Mouse (Mus musculus): ENCODE measurements around the gene Fer. TPM values are rescaled to one million over a fixed set of nuclear protein-coding genes. Genes with fewer than 3 reads are reported as not detected.
A peak's percentile ranks its signal among the peaks of the same experiment; 100 is the strongest.
"Not testable (repeated sequence)": the region's sequence is repeated elsewhere in the genome, so short reads cannot be mapped to it uniquely, and the experiment has no call there.

Gene Fer
- polyA plus RNA-seq, 1 experiment from 2014 or later = 38.3 TPM

DNA sequence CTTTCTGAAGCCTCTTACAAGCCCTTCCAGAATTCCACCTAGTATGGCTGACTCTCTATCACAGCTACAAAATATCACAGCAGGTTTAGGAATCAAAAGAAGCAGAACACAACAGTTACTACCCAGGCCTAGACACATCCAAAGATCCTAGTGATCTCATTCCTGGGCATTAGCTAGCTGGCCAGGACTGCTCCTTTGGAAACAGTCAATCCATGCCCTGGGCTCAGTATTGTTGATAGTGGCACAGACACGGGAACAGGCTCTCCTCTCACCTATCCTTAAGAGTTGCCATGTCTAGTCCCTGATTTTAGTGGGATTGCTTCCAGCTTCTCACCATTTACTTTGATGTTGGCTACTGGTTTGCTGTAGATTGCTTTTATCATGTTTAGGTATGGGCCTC lies 20.6 kb upstream of the Fer start:
- no peaks in the 10 kb centered on the region for H3K36me3 ChIP-seq (replicated peaks)
- no peak overlapping the region for H3K4me2 ChIP-seq
- no peak overlapping the region for H3K27ac ChIP-seq
- WGBS = 91% methylated on average over 1 of the region's 1 CpGs
- no peak for ATAC-seq (replicated peaks)
- H3K27me3 ChIP-seq (replicated peaks) = no peaks in the 10 kb centered on the region
- no peak overlapping the region for H3K9ac ChIP-seq
- no peaks in the 10 kb centered on the region for H3K4me1 ChIP-seq
- H3K9me3 ChIP-seq = no peaks in the 10 kb centered on the region
- H3K4me3 ChIP-seq = no peak overlapping the region

DNA sequence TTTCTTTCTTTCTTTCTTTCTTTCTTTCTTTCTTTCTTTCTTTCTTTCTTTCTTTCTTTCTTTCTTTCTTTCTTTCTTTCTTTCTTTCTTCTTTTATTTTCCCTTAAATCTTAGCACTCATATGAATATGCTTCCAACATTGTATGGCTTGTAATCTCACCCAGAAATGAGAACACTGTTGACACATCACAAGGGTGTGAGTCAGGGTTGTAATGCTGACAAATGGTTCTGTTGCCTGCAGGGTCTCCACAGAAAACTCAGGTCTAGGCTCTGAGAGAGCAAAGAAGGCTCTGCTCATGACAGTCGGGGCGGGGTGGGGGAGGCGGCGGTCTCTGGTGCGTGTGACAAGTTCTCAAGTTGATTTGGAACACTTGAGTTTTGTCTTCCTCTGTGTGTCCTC lies 17.9 kb upstream of the Fer start:
- 80% methylated on average over 5 of the region's 5 CpGs for WGBS
- Histone ChIP-seq H3K27me3 (replicated peaks) (no peaks in the 10 kb centered on the region), H3K4me3 (no peak overlapping the region), H3K9me3 (no peaks in the 10 kb centered on the region), H3K27ac (no peak overlapping the region), H3K9ac (no peak overlapping the region), H3K4me1 (peaks cover 6% of the 10 kb centered on the region), H3K36me3 (replicated peaks) (no peaks in the 10 kb centered on the region), H3K4me2 (no peak overlapping the region)
- no peak for ATAC-seq (replicated peaks)

- not testable (repeated sequence) for H3K4me1 ChIP-seq; H3K9ac ChIP-seq; H3K4me2 ChIP-seq; H3K27ac ChIP-seq; ATAC-seq (replicated peaks); H3K9me3 ChIP-seq; H3K27me3 ChIP-seq (replicated peaks); H3K4me3 ChIP-seq; H3K36me3 ChIP-seq (replicated peaks)
- 96% methylated on average over 3 of the region's 3 CpGs for WGBS
Measured at GRCm38 (mm10) chr17:63845766-63846165, 17.1 kb upstream of the Fer start.

DNA sequence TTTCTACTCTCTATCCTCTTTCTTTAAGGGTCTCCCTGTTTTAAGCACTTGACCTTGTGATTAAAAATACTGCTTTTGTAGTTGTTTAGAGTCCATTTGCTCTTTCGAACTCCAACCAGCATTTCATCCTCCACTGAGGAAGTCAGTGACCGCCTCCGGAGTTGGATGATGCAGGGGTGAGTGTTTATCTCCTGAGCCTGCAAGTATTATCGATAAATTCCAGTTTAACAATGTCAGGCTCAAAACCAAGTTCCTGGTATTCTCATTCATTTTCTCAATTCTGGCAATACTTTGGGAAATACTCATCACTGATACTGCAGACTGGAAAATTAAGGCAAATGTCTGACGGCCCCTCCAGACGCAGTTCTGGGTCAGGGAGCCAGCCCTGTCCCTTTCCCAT lies 13.7 kb upstream of the Fer start:
- Histone ChIP-seq H3K9ac (peak overlapping the region; percentile 61), H3K9me3 (no peaks in the 10 kb centered on the region), H3K4me3 (peak overlapping the region; percentile 60), H3K27ac (peak overlapping the region; percentile 66), H3K4me2 (peak overlapping the region; percentile 56), H3K27me3 (replicated peaks) (no peaks in the 10 kb centered on the region), H3K36me3 (replicated peaks) (no peaks in the 10 kb centered on the region), H3K4me1 (peaks cover 6% of the 10 kb centered on the region)
- WGBS = 4% methylated on average over 6 of the region's 6 CpGs
- peak; percentile 55 for ATAC-seq (replicated peaks)

- H3K9me3 ChIP-seq = no peaks in the 10 kb centered on the region
- peak overlapping the region; percentile 60 for H3K4me3 ChIP-seq
- WGBS = under 1% methylated on average over 22 of the region's 22 CpGs
- peak overlapping the region; percentile 56 for H3K4me2 ChIP-seq
- H3K27me3 ChIP-seq (replicated peaks) = no peaks in the 10 kb centered on the region
- H3K36me3 ChIP-seq (replicated peaks) = no peaks in the 10 kb centered on the region
- H3K4me1 ChIP-seq = peaks cover 6% of the 10 kb centered on the region
- ATAC-seq (replicated peaks) = peak; percentile 100
- H3K9ac ChIP-seq = peak overlapping the region; percentile 61
- H3K27ac ChIP-seq = peak overlapping the region; percentile 66
Measured at GRCm38 (mm10) chr17:63849566-63849965, 13.3 kb upstream of the Fer start.

GRCm38 (mm10) chr17:63850016-63850415 lies 12.8 kb upstream of the Fer start:
- no peaks in the 10 kb centered on the region for H3K36me3 ChIP-seq (replicated peaks)
- peak overlapping the region; percentile 60; the same call in 1 of the 2 replicates for H3K4me3 ChIP-seq
- H3K9ac ChIP-seq = no peak overlapping the region
- no peaks in the 10 kb centered on the region for H3K27me3 ChIP-seq (replicated peaks)
- 91% methylated on average over 9 of the region's 9 CpGs for WGBS
- H3K9me3 ChIP-seq = no peaks in the 10 kb centered on the region
- H3K4me2 ChIP-seq = peak overlapping the region; percentile 56; the same call in 1 of the 2 replicates
- H3K27ac ChIP-seq = no peak overlapping the region
- ATAC-seq (replicated peaks) = peak; percentile 37
- H3K4me1 ChIP-seq = peaks cover 6% of the 10 kb centered on the region

GRCm38 (mm10) chr17:63857023-63857544 lies 5.8 kb upstream of the Fer start:
- WGBS = 90% methylated on average over 7 of the region's 7 CpGs
- Histone ChIP-seq H3K9ac (no peak overlapping the region), H3K27ac (no peak overlapping the region), H3K4me1 (no peaks in the 10 kb centered on the region), H3K9me3 (no peaks in the 10 kb centered on the region), H3K27me3 (replicated peaks) (no peaks in the 10 kb centered on the region), H3K4me2 (no peak overlapping the region), H3K4me3 (no peak overlapping the region), H3K36me3 (replicated peaks) (no peaks in the 10 kb centered on the region)
- ATAC-seq (replicated peaks) = no peak

DNA sequence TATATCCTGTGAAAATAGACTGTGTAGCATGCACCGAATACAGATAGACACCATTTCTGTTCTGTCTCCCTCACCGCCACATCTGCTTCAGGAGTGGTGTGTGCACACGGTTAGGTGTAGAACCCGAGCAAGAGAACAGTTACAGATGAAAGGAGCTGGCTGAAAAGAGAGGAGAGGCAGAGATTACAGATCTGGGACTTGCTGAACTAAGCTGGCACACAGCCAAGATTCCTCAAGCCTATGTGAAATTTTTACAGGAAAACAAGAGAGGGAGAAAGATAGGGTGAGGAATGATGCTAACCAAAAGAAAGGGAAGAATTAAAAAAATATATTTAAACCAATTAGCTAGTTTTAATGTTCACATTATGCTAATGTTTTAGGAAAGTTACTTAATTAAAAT lies 1.9 kb upstream of the Fer start:
- Histone ChIP-seq H3K9ac (no peak overlapping the region), H3K9me3 (no peaks in the 10 kb centered on the region), H3K4me1 (peaks cover 15% of the 10 kb centered on the region), H3K4me3 (no peak overlapping the region), H3K27ac (no peak overlapping the region), H3K27me3 (replicated peaks) (no peaks in the 10 kb centered on the region), H3K36me3 (replicated peaks) (no peaks in the 10 kb centered on the region), H3K4me2 (no peak overlapping the region)
- WGBS = 36% methylated on average over 4 of the region's 4 CpGs
- ATAC-seq (replicated peaks) = no peak

DNA sequence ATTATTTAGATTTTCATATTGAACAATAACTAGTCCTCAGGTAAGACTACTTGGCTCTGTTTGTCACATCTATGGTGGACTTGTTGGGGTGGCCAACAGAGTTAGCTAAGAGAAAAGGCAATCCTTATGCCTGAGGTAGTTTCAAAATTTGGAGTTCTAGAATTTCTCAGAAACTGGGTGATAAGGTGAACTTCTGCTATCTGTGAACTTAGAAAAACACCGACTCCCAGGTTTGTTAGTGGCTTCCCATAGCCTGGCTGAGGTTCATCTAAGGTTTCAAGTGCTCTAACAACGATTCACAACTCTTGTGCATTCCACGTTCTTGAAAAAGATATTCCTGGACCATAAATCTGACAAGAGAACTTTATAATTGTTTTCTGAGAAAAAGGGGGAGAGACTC lies 463 bp upstream of the Fer start:
- 0 out of 2 replicates have a peak overlapping the region, but pooled peaks have one; percentile 68 for H3K4me2 ChIP-seq

GRCm38 (mm10) chr17:63863647-63864149 lies 836 bp downstream of the Fer start, which contains the start of gene A930002H24Rik:
A930002H24Rik (minus strand) TSS chr17:63863791.
- Histone ChIP-seq H3K27me3 (replicated peaks) (no peaks in the 10 kb centered on the region), H3K9me3 (no peaks in the 10 kb centered on the region), H3K27ac (peak within 1 kb of the TSS; percentile 94), H3K4me2 (peak within 1 kb of the TSS; percentile 83), H3K9ac (peak within 1 kb of the TSS; percentile 94), H3K36me3 (replicated peaks) (no peaks in the 10 kb centered on the region), H3K4me1 (peaks cover 15% of the 10 kb centered on the region), H3K4me3 (peak within 1 kb of the TSS; percentile 97)
- 0% methylated on average over 55 of the region's 55 CpGs for WGBS
- peak; percentile 100 for ATAC-seq (replicated peaks)

More for the DNA sequence above, 463 bp upstream of the Fer start:
- Histone ChIP-seq H3K9me3 (no peaks in the 10 kb centered on the region), H3K27ac (no peak overlapping the region), H3K4me3 (no peak overlapping the region), H3K9ac (no peak overlapping the region), H3K27me3 (replicated peaks) (no peaks in the 10 kb centered on the region), H3K36me3 (replicated peaks) (no peaks in the 10 kb centered on the region), H3K4me1 (peaks cover 15% of the 10 kb centered on the region)
- WGBS = 74% methylated on average over 3 of the region's 3 CpGs
- no peak for ATAC-seq (replicated peaks)

DNA sequence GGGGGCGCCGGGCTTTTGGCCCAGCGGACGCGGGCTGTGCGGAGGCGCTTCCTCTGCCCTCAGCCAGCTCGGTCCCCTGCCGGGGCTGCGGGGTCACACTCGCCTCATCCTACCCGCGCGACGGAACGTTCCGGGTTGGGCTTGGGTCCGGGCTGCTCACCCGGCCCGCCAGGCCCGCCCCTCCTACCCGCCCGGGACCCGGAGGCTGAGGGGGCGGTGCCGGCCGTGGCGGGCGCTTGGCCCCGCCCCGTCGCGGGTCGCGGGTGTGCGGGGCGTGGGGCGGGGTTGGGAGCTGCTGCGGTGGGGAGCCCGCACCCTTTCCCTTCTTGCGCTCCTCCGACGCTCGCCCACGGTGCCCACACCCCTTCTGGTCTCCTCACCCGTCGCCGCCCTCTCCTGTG lies 1.3 kb downstream of the Fer start:
- Histone ChIP-seq H3K4me1 (peaks cover 15% of the 10 kb centered on the region), H3K27ac (peak overlapping the region; percentile 94), H3K27me3 (replicated peaks) (no peaks in the 10 kb centered on the region), H3K36me3 (replicated peaks) (no peaks in the 10 kb centered on the region), H3K4me2 (peak overlapping the region; percentile 83), H3K9me3 (no peaks in the 10 kb centered on the region), H3K9ac (peak overlapping the region; percentile 94), H3K4me3 (peak overlapping the region; percentile 97)
- WGBS = under 1% methylated on average over 46 of the region's 48 CpGs
- ATAC-seq (replicated peaks) = peak; percentile 80

DNA sequence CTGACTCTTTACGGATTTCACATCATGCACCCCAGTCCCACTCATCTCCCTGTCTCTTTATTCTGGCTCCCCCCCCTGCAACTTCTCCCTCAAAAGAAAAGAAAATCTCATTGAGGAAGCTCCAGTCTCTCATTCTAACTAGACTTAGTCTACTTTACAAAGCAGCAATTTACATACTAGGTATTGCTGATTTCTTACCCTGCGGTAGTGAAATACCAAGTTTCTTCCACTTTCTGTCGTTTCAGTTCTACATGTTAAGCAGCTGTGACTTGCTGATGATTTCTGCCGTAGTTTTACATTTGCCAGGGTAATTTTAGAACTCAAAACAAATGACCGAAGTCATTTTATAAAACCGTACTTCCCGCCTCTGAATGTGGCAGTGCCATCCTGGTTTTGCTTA lies 8.9 kb downstream of the Fer start:
- WGBS = 95% methylated on average over 7 of the region's 7 CpGs
- Histone ChIP-seq H3K27ac (no peak overlapping the region), H3K27me3 (replicated peaks) (no peaks in the 10 kb centered on the region), H3K4me1 (no peaks in the 10 kb centered on the region), H3K4me3 (no peak overlapping the region), H3K36me3 (replicated peaks) (no peaks in the 10 kb centered on the region), H3K9me3 (no peaks in the 10 kb centered on the region), H3K9ac (no peak overlapping the region), H3K4me2 (no peak overlapping the region)
- ATAC-seq (replicated peaks) = no peak

DNA sequence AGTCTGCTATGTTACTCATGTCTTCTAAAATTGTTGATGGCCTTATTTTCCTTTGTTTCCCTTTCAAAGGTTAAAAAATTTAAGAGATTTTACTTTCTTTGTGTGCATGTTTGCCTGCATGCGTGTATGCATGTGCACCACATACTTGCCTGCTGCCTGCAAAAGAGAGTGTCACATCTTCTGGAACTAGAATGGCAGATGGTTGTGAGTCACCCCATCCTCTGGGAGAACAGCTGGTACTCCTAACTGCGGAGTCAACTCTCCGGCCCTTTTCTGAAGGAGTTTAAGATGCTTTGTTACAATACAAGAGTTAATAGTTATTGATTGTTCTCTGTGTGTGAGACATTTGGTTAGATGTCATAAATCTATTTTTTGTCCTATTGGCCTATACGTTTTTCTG lies 16.0 kb downstream of the Fer start:
- Histone ChIP-seq H3K27ac (no peak overlapping the region), H3K4me1 (no peaks in the 10 kb centered on the region), H3K36me3 (replicated peaks) (no peaks in the 10 kb centered on the region), H3K9me3 (no peaks in the 10 kb centered on the region), H3K9ac (no peak overlapping the region), H3K4me3 (no peak overlapping the region), H3K27me3 (replicated peaks) (no peaks in the 10 kb centered on the region), H3K4me2 (no peak overlapping the region)
- ATAC-seq (replicated peaks) = no peak
- 69% methylated on average over 4 of the region's 4 CpGs for WGBS
